Mouse (Mus musculus): ENCODE data around the gene Rbfox3.

DNA sequence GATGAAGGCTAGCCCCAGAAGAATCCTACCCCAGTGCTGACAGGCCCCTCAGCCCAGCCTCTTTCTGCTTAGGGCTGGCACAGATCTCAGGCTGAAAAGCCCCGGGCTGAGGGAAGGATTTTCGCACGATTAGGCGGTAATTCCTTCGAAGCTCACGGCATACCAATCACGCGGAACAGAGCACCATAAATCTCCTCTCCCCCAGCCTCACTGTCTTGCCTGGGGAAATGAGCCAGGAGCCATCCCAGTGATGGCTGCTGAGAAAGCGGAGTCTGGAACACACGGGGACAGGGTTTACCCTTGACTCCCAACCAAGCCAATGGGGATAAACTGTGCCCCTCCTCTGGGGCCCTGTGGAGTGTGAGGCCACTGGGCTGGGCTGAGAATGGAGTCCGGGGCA, 386.3 kb downstream of the Rbfox3 start:
- TF ChIP-seq GATA1 (IDR thresholded peaks at IDR 0.05; ENCODE audit: borderline replicate concordance, low read length) = no peak
- no peak for TF ChIP-seq FLI1 (IDR thresholded peaks at IDR 0.05; ENCODE audit: low read length)
